Mouse (Mus musculus) CH12.LX (cell line): ENCODE data around the gene Clcn7. TPM values are rescaled to one million over a fixed set of nuclear protein-coding genes. Genes with fewer than 3 reads are reported as not detected.

Source experiments
- DNase-seq: peaks from one replicate; pipeline ENCODE4 v3.0.0-alpha.2; 2013; ENCODE audit errors: extremely low read depth
- H3K27ac ChIP-seq: 2 replicates; pipeline ENCODE4 v1.5.1; 2012; ENCODE audit warnings: low read depth, mild to moderate bottlenecking, control low read depth, moderate library complexity; ENCODE audit not compliant: insufficient read depth
- H3K27me3 ChIP-seq: replicated peaks from 2 replicates; pipeline ENCODE3; 2012; ENCODE audit warnings: inconsistent platforms
- H3K36me3 ChIP-seq, 2 experiments: replicated peaks in 1 of 2; 2 replicates each; pipeline versions ENCODE3 to v1.6.1; 2012; ENCODE audit warnings: inconsistent platforms in 1 of 2, low read length in 1 of 2, mild to moderate bottlenecking in 1 of 2, mixed read lengths in 1 of 2, moderate library complexity in 1 of 2; ENCODE audit not compliant: control insufficient read depth in 1 of 2, insufficient read depth in 1 of 2
- H3K4me1 ChIP-seq, 2 experiments: 2 replicates each; pipeline ENCODE4 v1.6.1; 2012; ENCODE audit warnings: inconsistent platforms in 1 of 2, moderate library complexity in 1 of 2; ENCODE audit not compliant: insufficient read depth in 2 of 2, control insufficient read depth in 1 of 2
- H3K4me2 ChIP-seq: 2 replicates; pipeline ENCODE4 v1.6.1; 2012; ENCODE audit warnings: low read depth, mild to moderate bottlenecking, control low read depth; ENCODE audit not compliant: poor library complexity, insufficient read depth, severe bottlenecking
- H3K4me3 ChIP-seq, 3 experiments: fragments of 150-350 bp in 1 of 3; sonication (generic) in 1 of 3; replicated peaks in 1 of 3; 2 replicates each; pipeline versions ENCODE3 to v1.5.1; 2011 to 2012; ENCODE audit warnings: low read depth in 2 of 3, low read length in 2 of 3, mild to moderate bottlenecking in 2 of 3, moderate library complexity in 2 of 3, control low read depth in 1 of 3, improper control_type of control experiment in 1 of 3, inconsistent platforms in 1 of 3, mixed read lengths in 1 of 3; ENCODE audit not compliant: poor library complexity in 1 of 3
- H3K79me2 ChIP-seq: replicated peaks from 2 replicates; pipeline ENCODE4 v1.6.1; 2012; ENCODE audit warnings: mild to moderate bottlenecking, moderate library complexity; ENCODE audit not compliant: control insufficient read depth, poor library complexity, insufficient read depth, severe bottlenecking; ENCODE audit errors: extremely low read depth
- H3K9ac ChIP-seq: 2 replicates; pipeline ENCODE4 v1.6.1; 2012; ENCODE audit warnings: low read depth, mild to moderate bottlenecking, control low read depth, moderate library complexity; ENCODE audit not compliant: insufficient read depth
- H3K9me3 ChIP-seq: replicated peaks from 2 replicates; pipeline ENCODE3; 2012; ENCODE audit warnings: low read length, inconsistent platforms, mixed read lengths
- BHLHE40 ChIP-seq: IDR thresholded peaks from 2 replicates; pipeline ENCODE4 v1.6.1; 2011; ENCODE audit warnings: mild to moderate bottlenecking, low read depth, low read length, improper control_type of control experiment
- CHD1 ChIP-seq: IDR thresholded peaks from 2 replicates; pipeline ENCODE4 v1.6.1; 2012; ENCODE audit warnings: low read depth, low read length, improper control_type of control experiment, inconsistent platforms
- CHD2 ChIP-seq: IDR thresholded peaks from 2 replicates; pipeline ENCODE4 v1.6.1; 2011; ENCODE audit warnings: low read length, improper control_type of control experiment
- CTCF ChIP-seq, 2 experiments: IDR thresholded peaks in 1 of 2; conservative IDR thresholded peaks in 1 of 2; 2 replicates each; pipeline ENCODE4 v1.5.1; 2011 to 2012; ENCODE audit warnings: low read depth in 2 of 2, low read length in 2 of 2, improper control_type of control experiment in 1 of 2, inconsistent platforms in 1 of 2, mild to moderate bottlenecking in 1 of 2, moderate library complexity in 1 of 2
- E2F4 ChIP-seq: IDR thresholded peaks from 2 replicates; pipeline ENCODE4 v1.6.1; 2011; ENCODE audit warnings: low read depth, low read length, improper control_type of control experiment; ENCODE audit not compliant: insufficient replicate concordance
- ETS1 ChIP-seq: conservative IDR thresholded peaks from 2 replicates; pipeline ENCODE4 v1.6.1; 2012; ENCODE audit warnings: low read depth, mild to moderate bottlenecking, inconsistent platforms, low read length, improper control_type of control experiment, moderate library complexity
- GABPA ChIP-seq: IDR thresholded peaks from 2 replicates; pipeline ENCODE4 v1.6.1; 2012; ENCODE audit warnings: low read depth, low read length, improper control_type of control experiment, inconsistent platforms; ENCODE audit not compliant: insufficient replicate concordance
- JUND ChIP-seq: conservative IDR thresholded peaks from 2 replicates; pipeline ENCODE4 v1.6.1; 2011; ENCODE audit warnings: low read depth, low read length, improper control_type of control experiment
- MAZ ChIP-seq: IDR thresholded peaks from 2 replicates; pipeline ENCODE4 v1.6.1; 2012; ENCODE audit warnings: low read depth, mild to moderate bottlenecking, inconsistent platforms, low read length, improper control_type of control experiment, moderate library complexity
- MXI1 ChIP-seq: IDR thresholded peaks from 2 replicates; pipeline ENCODE4 v1.6.1; 2011; ENCODE audit warnings: mild to moderate bottlenecking, low read depth, low read length, improper control_type of control experiment
- MYC ChIP-seq: IDR thresholded peaks from 2 replicates; pipeline ENCODE4 v1.6.1; 2011; ENCODE audit warnings: low read depth, mild to moderate bottlenecking, improper control_type of control experiment, low read length
- NELFE ChIP-seq: IDR thresholded peaks from 2 replicates; pipeline ENCODE4 v1.6.1; 2011; ENCODE audit warnings: low read depth, low read length, improper control_type of control experiment
- NRF1 ChIP-seq: IDR thresholded peaks from 2 replicates; pipeline ENCODE4 v1.6.1; 2014; ENCODE audit warnings: low read depth, mild to moderate bottlenecking, inconsistent platforms, low read length, improper control_type of control experiment, moderate library complexity
- PAX5 ChIP-seq: IDR thresholded peaks from 2 replicates; pipeline ENCODE4 v1.6.1; 2012; ENCODE audit warnings: low read length, inconsistent platforms, mixed read lengths
- POLR2A ChIP-seq: IDR thresholded peaks from 2 replicates; pipeline ENCODE4 v1.6.1; 2011; ENCODE audit warnings: low read depth, mild to moderate bottlenecking, improper control_type of control experiment, low read length
- POLR2AphosphoS2 ChIP-seq: IDR thresholded peaks from 2 replicates; pipeline ENCODE4 v1.6.1; 2011; ENCODE audit warnings: low read depth, low read length, improper control_type of control experiment
- RAD21 ChIP-seq: IDR thresholded peaks from 2 replicates; pipeline ENCODE4 v1.6.1; 2011; ENCODE audit warnings: low read depth, mild to moderate bottlenecking, low read length, improper control_type of control experiment, moderate library complexity
- SIN3A ChIP-seq: IDR thresholded peaks from 2 replicates; pipeline ENCODE4 v1.6.1; 2012; ENCODE audit warnings: low read length, improper control_type of control experiment, inconsistent platforms
- TCF12 ChIP-seq: IDR thresholded peaks from 2 replicates; pipeline ENCODE4 v1.6.1; 2014; ENCODE audit warnings: low read depth, mild to moderate bottlenecking, inconsistent platforms, low read length, improper control_type of control experiment
- USF1 ChIP-seq: IDR thresholded peaks from 2 replicates; pipeline ENCODE4 v1.6.1; 2014; ENCODE audit warnings: low read depth, mild to moderate bottlenecking, inconsistent platforms, low read length, improper control_type of control experiment
- USF2 ChIP-seq: conservative IDR thresholded peaks from 2 replicates; pipeline ENCODE4 v1.6.1; 2011; ENCODE audit warnings: low read depth, low read length, improper control_type of control experiment
- ZC3H11A ChIP-seq: IDR thresholded peaks from 2 replicates; pipeline ENCODE4 v1.6.1; 2012; ENCODE audit warnings: low read depth, mild to moderate bottlenecking, inconsistent platforms, low read length, improper control_type of control experiment
- dilution Hi-C: fragments of 300-500 bp; cut with MboI; formaldehyde crosslinking; loops from 2 replicates; pipeline ENCODE4 v1.14.3; 2020; ENCODE audit warnings: low sequenced_read_pairs; ENCODE audit not compliant: extremely low pct_unique_long_range_greater_than_20kb, extremely low pct_ligation_motif_present
- in situ Hi-C: fragments of 300-500 bp; cut with MboI; formaldehyde crosslinking; loops from 3 replicates; pipeline ENCODE4 v1.14.3; 2019; ENCODE audit warnings: low sequenced_read_pairs, low pct_ligation_motif_present, low pct_unique_long_range_greater_than_20kb, mixed read lengths
- polyA plus RNA-seq: library from polyadenylated mRNA; unstranded; fragments of >175 nt; gene quantifications from 2 replicates; pipeline ENCODE4 v1.2.1, GENCODE M21; 2012; ENCODE audit warnings: low read depth; ENCODE audit not compliant: insufficient read length
- total RNA-seq, 2 experiments: library from RNA; depleted of rRNA; stranded (reverse); fragments of 300-350 nt in 1 of 2; fragments of >200 nt in 1 of 2; gene quantifications; 2 replicates each; pipeline ENCODE4 v1.2.3; 2012 to 2014

The Clcn7 gene
- total and polyA plus RNA-seq, 3 experiments: 8.3 to 14.3 (median 11.6) TPM

DNA sequence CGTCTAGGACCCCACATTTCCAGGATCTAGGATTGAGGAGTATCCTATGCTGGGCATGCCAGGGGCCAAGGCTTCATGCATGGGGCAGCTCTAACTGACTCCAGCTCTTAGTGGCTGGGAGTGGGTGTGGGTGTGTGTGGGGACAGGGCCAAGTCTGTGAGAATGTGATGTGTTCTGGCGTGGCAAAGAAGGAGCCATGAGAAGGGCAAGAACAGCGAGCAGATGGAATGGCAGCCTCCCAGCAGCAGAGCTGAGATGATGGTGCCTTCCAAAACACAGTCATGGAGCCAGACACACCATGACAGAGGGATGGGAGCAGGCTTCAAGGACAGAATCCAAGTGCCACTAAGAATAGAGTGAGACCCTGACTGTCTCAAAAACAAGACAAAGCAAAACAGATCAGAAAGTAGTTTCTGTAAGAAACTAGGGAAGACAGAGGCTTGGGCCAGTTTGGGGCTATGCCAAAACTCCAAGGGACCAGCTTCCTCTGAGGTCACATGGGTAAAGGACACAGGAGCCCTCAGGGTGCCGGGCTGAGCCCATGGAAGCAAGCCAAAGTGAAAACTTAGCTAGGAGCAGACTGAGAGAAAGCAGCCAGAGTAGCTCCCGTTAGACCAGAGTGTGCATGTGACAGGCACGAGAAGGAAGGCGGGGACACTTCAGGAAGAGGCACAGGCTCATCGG, 21.3 kb upstream of the Clcn7 start:
- dilution Hi-C loops (no loop called here), in situ Hi-C loops (loop anchor here (5.0 kb wide), 1 partner anchor 165 kb away; no protein-coding TSS in a partner anchor)
- H3K4me1 ChIP-seq: peaks cover 2 to 30% of the 10 kb centered on the region in 2 experiments; a peak in 3 of 4 replicates

GRCm38 (mm10) chr17:25112423-25112810, 20.8 kb upstream of the Clcn7 start:
- Histone ChIP-seq H3K9me3 (no peaks in the 10 kb centered on the region), H3K9ac (no peak overlapping the region), H3K4me3 (no peak overlapping the region), H3K79me2 (no peaks in the 10 kb centered on the region), H3K4me2 (no peak overlapping the region), H3K4me1 (peaks cover 2 to 30% of the 10 kb centered on the region in 2 experiments; a peak in 3 of 4 replicates), H3K36me3 (peaks cover 33 to 68% of the 10 kb centered on the region in 2 experiments), H3K27ac (no peak overlapping the region), H3K27me3 (peaks cover 3% of the 10 kb centered on the region)
- DNase-seq: no peak
- in situ Hi-C loops (loop anchor here (5.0 kb wide), 1 partner anchor 165 kb away; no protein-coding TSS in a partner anchor), dilution Hi-C loops (no loop called here)
- TF ChIP-seq POLR2A (no peak), CHD2 (no peak), BHLHE40 (no peak), MAZ (no peak), ETS1 (no peak), JUND (no peak), SIN3A (no peak), MXI1 (no peak), NRF1 (no peak), NELFE (no peak), CHD1 (no peak), RAD21 (no peak), MYC (no peak)

More for the DNA sequence above, 21.3 kb upstream of the Clcn7 start:
- no peak for DNase-seq
- H3K27ac ChIP-seq: no peak overlapping the region
- H3K4me2 ChIP-seq: no peak overlapping the region
- no peaks in the 10 kb centered on the region for H3K9me3 ChIP-seq
- H3K27me3 ChIP-seq: no peaks in the 10 kb centered on the region
- peaks cover 38 to 74% of the 10 kb centered on the region in 2 experiments for H3K36me3 ChIP-seq
- TF ChIP-seq USF2 (no peak), BHLHE40 (no peak), TCF12 (no peak), POLR2AphosphoS2 (no peak), ZC3H11A (no peak), GABPA (no peak), PAX5 (no peak), E2F4 (no peak), CTCF (conservative IDR thresholded peaks at IDR 0.05 in 1 of 2, IDR thresholded peaks at IDR 0.05 in 1 of 2; ENCODE audit: low read depth in 2 of 2, low read length in 2 of 2) (no peak), USF1 (no peak)
- H3K9ac ChIP-seq: no peak overlapping the region
- no peak overlapping the region for H3K4me3 ChIP-seq
- no peaks in the 10 kb centered on the region for H3K79me2 ChIP-seq
